Mouse (Mus musculus): Measurements from ENCODE around the gene Gm15294. TPM values are rescaled to one million over a fixed set of nuclear protein-coding genes. Genes with fewer than 3 reads are reported as not detected.
A peak's percentile ranks its signal among the peaks of the same experiment; 100 is the strongest.

The Gm15294 gene
- polyA plus RNA-seq (2015; fragmentation: Nextera tagmentation; extraction: Ambion mirVana) = 1.0 TPM in 1 of 2 replicates, not detected in the other

- Histone ChIP-seq H3K4me3 (no peak within 1 kb of the TSS), H3K27me3 (peaks cover 13% of the 10 kb centered on the region), H3K4me1 (replicated peaks) (no peaks in the 10 kb centered on the region), H3K4me2 (no peak within 1 kb of the TSS), H3K36me3 (no peaks in the 10 kb centered on the region), H3K27ac (replicated peaks) (no peak within 1 kb of the TSS), H3K9me3 (no peaks in the 10 kb centered on the region), H3K9ac (no peak within 1 kb of the TSS)
- no peak for ATAC-seq (ENCODE audit: low read depth)
- 92% methylated on average over 4 of the region's 4 CpGs for WGBS
Measured at GRCm38 (mm10) chrX:141875135-141875534, at the start of gene Gm15294. Gene Gm15294 (minus strand): TSS chrX:141875235.

- Histone ChIP-seq H3K9ac (no peak overlapping the region), H3K4me3 (no peak overlapping the region), H3K9me3 (no peaks in the 10 kb centered on the region), H3K4me1 (replicated peaks) (no peaks in the 10 kb centered on the region), H3K27me3 (peaks cover 17% of the 10 kb centered on the region), H3K36me3 (no peaks in the 10 kb centered on the region), H3K4me2 (no peak overlapping the region), H3K27ac (replicated peaks) (no peak overlapping the region)
- no peak for ATAC-seq (ENCODE audit: low read depth)
- WGBS = 22% methylated on average over 4 of the region's 4 CpGs
Measured at GRCm38 (mm10) chrX:141884336-141885048, 9.5 kb upstream of the Gm15294 start.

- no peaks in the 10 kb centered on the region for H3K36me3 ChIP-seq
- WGBS = 50% methylated on average over 11 of the region's 11 CpGs
- H3K9ac ChIP-seq = no peak overlapping the region
- no peak overlapping the region for H3K4me2 ChIP-seq
- peaks cover 15% of the 10 kb centered on the region for H3K27me3 ChIP-seq
- no peaks in the 10 kb centered on the region for H3K4me1 ChIP-seq (replicated peaks)
- no peaks in the 10 kb centered on the region for H3K9me3 ChIP-seq
- H3K27ac ChIP-seq (replicated peaks) = no peak overlapping the region
- no peak for ATAC-seq (ENCODE audit: low read depth)
- no peak overlapping the region for H3K4me3 ChIP-seq
Measured at GRCm38 (mm10) chrX:141874024-141874423, 1.0 kb downstream of the Gm15294 start.

- no peak for ATAC-seq (ENCODE audit: low read depth)
- Histone ChIP-seq H3K4me1 (replicated peaks) (no peaks in the 10 kb centered on the region), H3K4me2 (no peak overlapping the region), H3K9me3 (no peaks in the 10 kb centered on the region), H3K9ac (no peak overlapping the region), H3K36me3 (no peaks in the 10 kb centered on the region), H3K27me3 (peaks cover 18% of the 10 kb centered on the region), H3K4me3 (no peak overlapping the region), H3K27ac (replicated peaks) (no peak overlapping the region)
- 48% methylated on average over 4 of the region's 4 CpGs for WGBS
Measured at GRCm38 (mm10) chrX:141873597-141873996, 1.4 kb downstream of the Gm15294 start.

- no peaks in the 10 kb centered on the region for H3K36me3 ChIP-seq
- no peak for ATAC-seq (ENCODE audit: low read depth)
- 33% methylated on average over 6 of the region's 6 CpGs for WGBS
- H3K27me3 ChIP-seq = peaks cover 25% of the 10 kb centered on the region
- H3K4me1 ChIP-seq (replicated peaks) = 0 out of 2 replicates have a peak, but pooled peaks cover 3% of the 10 kb centered on the region
- no peak overlapping the region for H3K4me2 ChIP-seq
- H3K27ac ChIP-seq (replicated peaks) = peak overlapping the region; percentile 46; the same call in 1 of the 2 replicates
- H3K9me3 ChIP-seq = no peaks in the 10 kb centered on the region
- no peak overlapping the region for H3K4me3 ChIP-seq
- no peak overlapping the region for H3K9ac ChIP-seq
Measured at GRCm38 (mm10) chrX:141855684-141856396, 19.2 kb downstream of the Gm15294 start.

Other genes starting within 250 kb of the Gm15294 start
- 0.25 and 0.28 TPM in 2 replicates for gene Irs4, start 150.0 kb downstream of the Gm15294 start, polyA plus RNA-seq (2015; fragmentation: Nextera tagmentation; extraction: Ambion mirVana)

All from neural tube, embryonic 13.5 days (tissue).